Mouse (Mus musculus) cerebellum, postnatal 14 days (tissue): Measurements from ENCODE around the gene Chac2.
"Not testable (repeated sequence)": the region's sequence is repeated elsewhere in the genome, so short reads cannot be mapped to it uniquely, and the experiment has no call there.

Experiments used
- DNase-seq, 2 experiments: peaks; one replicate each; pipeline ENCODE4 v3.0.0; 2021; ENCODE audit warnings: mixed read lengths in 2 of 2

The Chac2 gene

DNA sequence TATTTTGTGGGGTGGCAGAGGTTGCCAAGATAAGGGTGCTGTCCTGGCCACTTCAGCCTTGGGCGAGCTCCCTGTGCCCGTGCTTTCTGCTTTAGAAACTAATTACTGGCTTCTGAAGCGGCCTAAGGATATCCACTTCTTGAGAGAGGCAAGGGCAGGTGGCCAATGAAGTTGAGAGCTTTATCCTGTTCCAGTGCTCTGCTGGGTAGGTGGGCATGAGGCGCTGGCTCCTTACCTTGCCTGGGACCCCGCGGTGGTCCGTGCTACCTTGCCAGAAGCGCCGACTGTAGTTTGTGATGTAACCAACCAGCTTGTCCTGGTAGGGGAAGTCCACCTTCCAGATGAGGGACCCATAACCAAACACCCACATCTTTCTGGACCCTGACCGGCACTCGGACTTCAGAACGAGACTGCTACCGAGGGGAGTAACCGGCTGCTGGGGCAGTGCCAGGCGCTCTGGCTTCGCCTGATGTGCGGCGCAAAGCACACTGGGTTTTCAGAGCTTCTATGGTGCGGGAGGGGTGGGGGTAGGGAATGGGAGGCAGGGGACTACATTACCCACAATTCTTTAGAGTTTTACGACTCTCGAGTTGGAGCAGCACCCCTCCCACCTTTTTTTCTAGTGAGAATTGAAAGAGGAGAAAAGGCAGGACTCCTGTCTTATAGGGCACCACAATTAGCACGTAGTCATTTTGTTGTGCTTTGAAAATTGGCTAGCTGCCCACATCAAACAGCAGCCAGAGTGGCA is at the start of gene Chac2:
Gene Chac2, minus strand, starts transcription at position 474 of the 748 bp plus-strand sequence.
- DNase-seq: peak; percentile 88 to 93

DNA sequence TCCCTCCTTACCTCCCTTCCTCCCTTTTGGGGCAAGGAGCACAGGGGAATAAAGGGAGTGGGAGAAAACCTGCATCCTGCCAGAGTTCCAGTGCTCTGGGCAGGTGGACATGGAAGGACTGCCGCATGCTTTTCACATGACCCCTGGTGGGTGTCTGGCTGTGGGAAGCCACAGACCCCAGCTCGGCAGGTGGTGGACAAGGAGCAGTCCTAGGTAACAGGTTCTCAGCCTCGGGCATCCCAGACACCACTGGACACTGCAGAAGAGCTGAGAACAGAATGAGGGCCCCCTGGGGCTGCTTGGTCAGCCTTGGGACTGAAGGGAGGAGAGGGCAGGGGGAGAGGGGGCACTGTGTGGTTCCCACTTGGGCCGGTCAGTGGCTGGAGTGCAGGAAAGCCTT is 48.8 kb upstream of the Chac2 start:
- DNase-seq: no peak

DNA sequence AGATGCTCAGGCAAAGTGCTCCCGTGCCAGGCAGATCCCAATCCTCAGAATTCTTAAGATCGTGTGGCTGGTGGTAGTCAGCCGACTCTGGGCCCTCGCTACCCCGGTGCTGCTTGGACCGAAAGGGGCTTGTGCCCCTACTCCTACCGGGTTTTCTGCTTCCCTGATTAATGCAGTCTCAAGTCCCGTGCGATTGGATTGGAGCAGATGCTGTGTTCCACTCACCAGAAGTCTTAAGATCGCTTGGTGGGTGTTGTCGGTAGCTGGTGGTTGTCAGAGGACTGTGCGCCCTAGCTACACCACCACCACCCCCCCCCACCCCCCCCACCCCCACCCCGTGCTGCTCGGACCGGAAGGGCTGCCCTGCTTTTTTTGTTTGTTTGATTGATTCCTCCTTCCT is 31.3 kb upstream of the Chac2 start:
- DNase-seq: not testable (repeated sequence)

DNA sequence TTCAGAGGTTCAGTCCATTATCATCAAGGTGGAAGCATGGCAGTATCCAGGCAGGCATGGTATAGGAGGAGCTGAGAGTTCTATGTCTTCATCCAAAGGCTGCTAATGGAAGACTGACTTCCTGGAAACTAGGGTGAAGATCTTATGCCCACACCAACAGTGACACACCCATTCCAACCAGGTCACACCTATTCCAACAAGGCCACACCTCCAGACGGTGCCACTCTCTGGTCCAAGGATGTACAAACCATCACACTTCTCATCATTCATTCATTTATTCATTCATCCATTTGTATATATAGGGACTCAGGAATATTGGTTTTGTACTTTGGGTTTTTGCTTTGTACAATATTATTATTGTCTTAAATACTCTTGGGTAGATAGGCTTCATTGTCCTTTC is 23.5 kb upstream of the Chac2 start:
- not testable (repeated sequence) for DNase-seq

DNA sequence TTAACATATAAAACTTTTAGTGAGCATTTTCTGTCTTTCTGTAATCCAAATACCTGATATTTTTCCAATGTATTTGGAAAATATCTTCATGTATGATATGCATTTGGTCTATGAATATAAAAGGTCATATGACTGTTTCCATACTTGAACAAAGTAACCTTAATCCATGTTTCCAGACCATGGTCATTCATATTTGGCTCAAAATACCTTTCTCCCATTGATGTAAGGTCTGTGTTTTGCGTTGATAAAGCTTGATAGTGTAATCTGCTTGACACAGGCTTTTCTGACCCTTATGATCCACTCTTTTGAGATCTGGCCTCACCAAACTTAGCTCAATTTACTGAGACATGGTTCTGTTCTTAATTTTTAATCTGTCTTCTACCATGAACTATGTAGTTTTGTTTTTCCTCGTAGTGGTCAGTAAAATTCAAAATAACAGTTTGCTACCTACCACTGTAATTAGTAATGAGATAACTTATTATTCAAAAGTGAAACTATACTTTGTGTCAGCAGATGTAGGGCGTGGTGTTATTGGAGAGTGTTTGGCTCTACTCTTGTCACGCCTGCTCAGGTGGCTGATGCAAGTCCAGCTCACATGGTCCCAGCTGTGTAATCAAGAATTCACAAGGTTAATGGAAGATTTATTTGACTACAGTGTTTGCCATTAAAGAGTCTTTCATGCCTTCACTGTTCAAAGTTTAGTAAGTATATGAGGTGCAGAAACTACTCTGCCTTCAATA is 15.2 kb upstream of the Chac2 start:
- DNase-seq: no peak

DNA sequence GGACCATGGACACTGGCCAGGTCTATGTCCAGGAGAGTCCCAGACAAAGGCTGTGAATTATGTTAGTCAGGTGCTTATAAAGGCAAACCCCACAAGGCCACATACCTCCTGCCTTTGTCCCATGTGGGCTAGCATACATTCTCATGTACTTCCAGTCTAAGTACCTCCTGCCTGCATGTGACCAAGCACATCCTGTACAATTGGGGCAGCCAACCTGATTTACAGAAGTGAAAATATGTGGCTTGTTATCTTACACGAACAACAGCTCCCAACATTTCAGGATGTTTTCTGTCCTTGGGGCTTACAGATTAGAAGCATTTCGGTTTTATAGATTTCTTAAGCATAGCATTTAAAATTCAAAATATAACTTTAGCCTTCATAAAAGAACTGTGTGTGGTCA is 13.9 kb upstream of the Chac2 start:
- DNase-seq: no peak

DNA sequence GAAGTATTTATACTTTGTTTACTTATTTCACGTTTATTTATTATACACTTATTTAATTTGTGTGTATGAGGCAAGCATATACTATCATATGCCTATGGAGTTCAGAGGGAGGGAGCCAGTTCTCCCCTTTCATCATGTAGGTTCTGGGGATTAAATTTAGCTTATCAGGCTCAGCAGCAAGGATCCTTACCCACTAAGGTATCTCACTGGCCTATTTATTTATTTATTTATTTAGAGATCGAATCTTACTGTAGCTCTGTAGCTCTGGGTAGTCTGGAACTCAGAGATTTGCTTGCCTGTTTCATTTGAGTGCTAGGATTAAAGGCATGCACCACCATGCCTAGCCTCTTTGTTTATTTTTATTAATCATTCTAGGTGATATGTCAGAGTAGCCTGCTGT is 12.6 kb upstream of the Chac2 start:
- DNase-seq: no peak

DNA sequence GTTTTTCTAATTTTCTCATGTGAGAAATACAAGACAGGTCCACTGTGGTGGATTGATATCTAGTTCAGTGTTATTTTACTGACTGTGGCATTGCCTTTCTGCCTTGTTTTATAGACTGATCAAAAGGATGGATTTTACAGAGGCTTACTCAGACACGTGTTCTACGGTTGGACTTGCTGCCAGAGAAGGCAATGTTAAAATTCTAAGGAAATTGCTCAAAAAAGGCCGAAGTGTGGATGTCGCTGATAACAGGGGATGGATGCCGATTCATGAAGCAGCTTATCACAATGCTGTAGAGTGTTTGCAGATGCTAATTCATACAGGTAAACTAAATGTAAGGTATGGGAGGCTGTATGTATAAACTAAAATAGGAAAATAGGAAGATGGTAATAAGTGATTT is 12.0 kb upstream of the Chac2 start:
- no peak for DNase-seq

DNA sequence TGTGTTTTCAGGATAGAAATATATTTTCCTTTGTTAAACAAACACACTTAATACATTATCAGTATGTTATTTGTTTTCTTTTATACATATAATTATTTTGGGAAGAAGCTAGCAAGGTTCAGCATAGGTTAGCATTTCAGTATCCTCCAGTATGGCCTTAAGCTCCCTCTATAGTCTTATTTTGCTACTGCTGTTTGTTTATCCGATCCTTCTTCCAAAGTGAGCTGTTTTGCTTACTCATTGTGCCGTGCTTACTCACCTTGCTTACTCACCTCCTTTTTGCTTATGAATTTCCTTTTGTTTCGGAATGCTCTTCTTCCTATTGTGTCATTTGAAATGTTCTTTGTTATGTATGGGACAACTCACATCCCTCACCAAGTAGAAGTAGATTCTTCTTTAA is 10.5 kb upstream of the Chac2 start:
- no peak for DNase-seq

DNA sequence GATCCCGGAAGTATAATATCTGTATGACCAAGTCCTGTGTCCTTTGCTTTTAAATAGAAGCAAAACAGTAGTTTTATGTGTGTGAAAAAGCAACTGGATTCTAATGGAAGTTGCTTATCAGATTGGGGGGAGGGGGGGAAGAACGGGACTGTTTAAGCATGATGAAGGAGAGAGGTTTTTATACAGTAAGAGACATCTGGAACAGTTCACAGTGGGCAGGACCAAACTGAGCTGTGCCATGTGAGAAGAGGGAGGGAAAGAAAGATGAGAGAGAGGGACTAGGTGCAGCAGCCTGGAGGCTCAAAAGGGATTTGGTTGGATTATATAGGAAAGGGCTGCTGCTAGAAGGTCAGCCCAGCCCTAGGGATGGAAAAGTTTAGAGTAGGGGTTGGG is 471 bp upstream of the Chac2 start:
- DNase-seq: peak in 1 of 2 experiments; percentile 8

DNA sequence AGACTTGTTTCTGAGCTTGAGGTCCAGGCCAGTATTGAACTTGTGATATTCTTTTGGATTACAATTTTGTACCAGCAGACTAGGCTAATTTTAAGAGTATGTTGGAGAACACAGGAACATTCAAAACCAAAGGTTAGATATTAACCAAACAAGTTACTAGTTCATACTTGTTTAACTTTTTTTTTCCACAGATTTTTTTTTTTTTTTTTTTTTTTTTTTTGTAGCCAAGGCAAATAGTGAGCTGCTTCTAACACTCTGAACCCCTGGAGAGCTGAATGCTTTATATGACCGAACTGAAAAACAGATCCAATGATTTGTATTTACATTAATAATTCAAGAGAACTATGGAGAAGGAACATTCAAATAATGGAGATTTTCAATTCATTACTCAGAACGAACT is 913 bp downstream of the Chac2 start:
- DNase-seq: no peak

DNA sequence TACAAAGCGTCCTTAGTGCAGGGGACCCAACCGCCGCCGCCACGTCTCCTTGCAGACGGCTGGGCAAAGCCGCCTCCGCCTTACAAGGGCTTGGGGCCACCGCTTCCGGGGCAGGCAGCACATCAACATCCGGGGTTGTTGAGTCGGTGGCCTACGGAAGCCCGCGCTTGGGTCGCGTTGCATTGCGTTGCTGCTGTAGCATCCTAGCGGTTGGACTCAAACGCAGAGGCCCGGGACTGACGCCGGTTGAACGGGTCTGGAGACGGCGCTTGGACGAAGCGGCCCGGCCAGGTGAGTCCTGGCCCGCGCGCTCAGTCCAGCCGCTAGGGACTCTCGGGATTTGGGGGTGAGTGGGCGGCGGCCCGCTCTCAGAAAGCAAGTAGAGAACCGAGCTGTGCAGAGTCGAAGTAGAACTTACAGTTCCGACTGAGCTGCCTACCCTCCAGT is 31.8 kb downstream of the Chac2 start, which contains the start of gene Erlec1:
Gene Erlec1, minus strand, starts transcription at position 57 of the 447 bp plus-strand sequence.
- peak; percentile 89 to 90 for DNase-seq

DNA sequence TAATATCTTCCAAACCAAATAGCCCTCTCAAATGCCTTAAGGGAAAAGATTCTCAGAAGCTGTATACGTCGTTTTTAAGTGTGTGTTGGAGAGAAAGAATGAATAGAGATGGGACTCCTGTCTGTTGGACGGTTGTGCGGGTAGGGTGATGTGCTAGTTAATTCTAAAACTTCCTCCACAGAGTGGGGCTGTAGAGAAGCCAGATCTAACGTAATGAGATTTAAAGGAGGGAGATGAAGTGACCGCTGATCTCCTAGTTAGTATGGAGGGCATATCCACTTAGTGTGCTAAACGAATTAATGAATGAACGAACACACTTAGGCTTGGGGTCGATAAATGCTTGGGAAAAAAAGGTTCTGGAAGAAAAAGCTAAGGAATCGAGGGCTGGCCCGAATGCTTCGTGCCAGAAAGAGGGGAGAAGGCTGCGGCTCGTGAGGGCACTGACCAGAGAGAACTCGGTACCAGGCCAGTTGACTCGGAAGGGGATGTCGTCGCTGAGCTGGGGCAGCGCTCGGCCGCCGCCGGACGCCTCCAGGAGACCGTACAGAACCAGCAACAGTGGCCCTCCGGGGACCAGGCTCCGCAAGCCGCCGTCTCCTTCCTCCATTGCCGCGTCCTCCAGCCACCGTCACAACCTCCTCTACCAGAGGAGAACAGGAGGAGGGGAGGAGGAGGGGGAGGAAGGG is 32.5 kb downstream of the Chac2 start:
- peak; percentile 60 to 63 for DNase-seq

DNA sequence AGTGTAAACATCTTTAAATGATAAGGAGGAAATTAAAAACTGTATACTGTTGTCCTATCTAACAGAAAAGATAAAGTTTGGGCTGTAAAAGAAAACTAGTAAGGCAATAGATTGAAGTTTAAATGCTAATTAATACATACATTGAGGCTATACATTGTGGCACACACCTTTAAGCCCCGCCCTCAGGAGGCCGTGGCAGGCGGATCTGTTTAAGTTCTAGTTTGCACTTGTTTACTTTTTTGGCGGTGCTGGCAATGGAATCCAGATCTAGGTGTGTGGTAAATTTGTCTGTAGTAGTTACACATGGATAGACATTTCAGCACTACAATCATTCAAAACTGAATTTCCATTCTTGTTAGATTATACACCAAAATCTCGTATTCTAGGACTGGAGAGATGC is 33.3 kb downstream of the Chac2 start:
- DNase-seq: peak in 1 of 2 experiments; percentile 5

DNA sequence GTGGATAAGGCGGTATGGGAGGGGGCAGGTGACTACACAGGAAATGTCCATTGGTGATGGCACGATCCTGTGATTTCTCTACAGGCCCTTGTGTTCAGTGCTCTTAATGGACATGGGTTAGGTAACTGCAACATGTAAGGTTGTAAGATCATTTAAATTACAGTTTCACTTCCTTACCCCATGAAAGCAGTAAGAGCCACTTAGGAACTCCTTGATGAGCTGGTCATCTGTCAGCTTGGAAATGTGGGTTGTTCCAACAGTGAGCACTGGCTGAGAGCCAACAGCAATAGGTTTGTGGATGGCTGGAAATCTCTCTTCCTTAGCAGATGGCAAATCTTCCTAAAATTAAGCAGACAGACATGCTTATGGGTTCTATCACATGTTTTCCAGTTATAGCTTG is 42.6 kb downstream of the Chac2 start:
- DNase-seq: peak; percentile 91

DNA sequence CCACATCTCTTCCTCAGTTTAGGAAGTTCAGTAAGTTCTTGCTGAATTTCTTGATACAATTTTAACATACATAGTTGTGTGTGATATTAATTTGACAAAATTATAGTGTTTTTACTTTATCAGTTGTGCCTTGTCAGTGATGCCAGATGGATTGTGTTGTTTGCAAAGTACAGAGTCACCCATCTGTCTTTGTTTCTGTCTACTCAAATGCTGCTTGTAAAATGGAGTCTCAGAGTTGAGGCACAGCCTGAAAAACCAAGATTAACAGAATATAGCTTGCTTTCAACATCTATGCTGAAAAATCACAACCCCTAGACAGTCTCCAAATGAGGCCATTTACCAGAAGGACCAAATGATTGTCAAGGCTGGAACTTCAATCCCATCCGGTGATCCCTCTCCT is 57.7 kb downstream of the Chac2 start:
- no peak for DNase-seq

DNA sequence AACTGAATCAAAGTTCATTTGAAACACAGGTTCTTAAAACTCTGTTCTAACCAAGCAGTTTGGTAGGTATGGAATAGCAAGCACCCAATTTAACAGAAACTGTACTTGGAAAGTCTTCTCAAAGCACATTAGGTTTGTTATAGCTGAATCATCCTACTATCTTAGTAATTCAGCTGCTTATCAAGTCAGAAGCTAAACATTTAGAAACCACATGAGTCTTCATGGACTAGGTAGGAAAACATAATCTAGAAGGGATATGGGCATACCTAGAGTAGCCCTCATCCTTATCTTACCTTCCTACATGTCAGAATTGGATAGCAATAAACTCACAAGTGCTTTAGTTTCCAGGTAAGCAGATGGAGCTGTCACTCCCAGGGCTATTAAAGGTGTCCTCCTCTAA is 58.1 kb downstream of the Chac2 start:
- DNase-seq: no peak
